Mouse (Mus musculus): ENCODE results near the gene Atp5h. TPM values are rescaled to one million over a fixed set of nuclear protein-coding genes. Genes with fewer than 3 reads are reported as not detected.
"Not testable (repeated sequence)": the region's sequence is repeated elsewhere in the genome, so short reads cannot be mapped to it uniquely, and the experiment has no call there.

The Atp5h gene
- total and polyA plus RNA-seq, 2 experiments from 2014 or later, result 1,040 to 4,106 TPM

DNA sequence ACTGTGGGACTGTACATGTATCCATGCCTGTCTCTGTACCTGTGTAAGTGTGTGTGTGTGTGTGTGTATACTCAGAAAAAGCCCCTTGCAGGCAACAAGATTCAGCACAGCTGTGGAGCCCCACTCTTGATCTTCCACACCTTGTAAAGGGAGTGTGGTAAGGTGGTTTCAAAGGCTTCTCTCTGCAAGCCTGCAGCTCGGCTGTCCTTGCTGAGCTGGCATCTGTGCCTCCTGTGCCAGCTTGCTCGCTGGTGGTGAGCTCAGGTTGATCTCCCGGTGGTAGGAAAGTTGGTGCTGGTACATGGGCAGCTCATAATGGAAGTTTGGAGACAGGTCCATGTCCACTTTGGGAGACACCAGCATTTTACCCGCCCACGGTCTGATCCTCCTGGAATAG, 42.1 kb upstream of the Atp5h start:
- no peaks in the 10 kb centered on the region for H3K36me3 ChIP-seq (replicated peaks; ENCODE audit: control insufficient read depth, insufficient read depth, low read length)
- 70% methylated on average over 5 of the region's 5 CpGs for WGBS
- DNase-seq (ENCODE audit: low spot score), result no peak
- peak overlapping the region; percentile 25; the same call in 1 of the 2 replicates for H3K4me2 ChIP-seq (ENCODE audit: low read depth, low read length)
- peaks cover 5% of the 10 kb centered on the region; the same call in 1 of the 2 replicates for H3K4me1 ChIP-seq (ENCODE audit: control insufficient read depth, insufficient read depth)
- H3K27ac ChIP-seq (ENCODE audit: low read depth), result no peak overlapping the region
- TF ChIP-seq EP300 (IDR thresholded peaks at IDR 0.05; ENCODE audit: low read depth) (no peak), CTCF (IDR thresholded peaks at IDR 0.05; ENCODE audit: low read depth) (no peak)
- H3K9me3 ChIP-seq (replicated peaks; ENCODE audit: control insufficient read depth, low read length), result no peaks in the 10 kb centered on the region
- no peak for ATAC-seq (ENCODE audit: insufficient read depth, low read depth)
- H3K27me3 ChIP-seq (ENCODE audit: control insufficient read depth, insufficient read depth, low read length), result no peaks in the 10 kb centered on the region
- H3K9ac ChIP-seq (replicated peaks; ENCODE audit: low read depth, low read length), result no peak overlapping the region
- H3K4me3 ChIP-seq (ENCODE audit: low read depth, low read length), result no peak overlapping the region; the same call in 1 of the 2 replicates

DNA sequence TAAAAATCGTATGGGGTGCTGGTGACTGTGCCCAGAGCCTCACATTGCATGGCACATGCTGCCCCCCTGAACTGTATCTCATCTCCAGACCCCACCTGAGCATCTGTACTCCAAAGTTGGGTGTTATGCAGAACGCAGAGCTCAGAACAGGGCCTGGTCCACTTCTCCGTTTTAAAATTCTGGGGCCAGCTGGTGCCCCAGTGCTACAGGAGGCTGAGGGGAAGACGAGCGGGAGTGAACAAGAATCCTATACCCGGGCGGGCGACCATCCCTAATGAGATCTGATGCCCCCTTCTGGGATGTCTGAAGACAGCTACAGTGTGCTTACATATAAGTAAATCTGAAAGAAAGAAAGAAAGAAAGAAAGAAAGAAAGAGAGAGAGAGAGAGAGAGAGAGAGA, 41.2 kb upstream of the Atp5h start:
- H3K27ac ChIP-seq (ENCODE audit: low read depth), result no peak overlapping the region
- H3K4me1 ChIP-seq (ENCODE audit: control insufficient read depth, insufficient read depth), result peaks cover 5% of the 10 kb centered on the region; the same call in 1 of the 2 replicates
- H3K9ac ChIP-seq (replicated peaks; ENCODE audit: low read depth, low read length), result no peak overlapping the region
- no peaks in the 10 kb centered on the region for H3K27me3 ChIP-seq (ENCODE audit: control insufficient read depth, insufficient read depth, low read length)
- TF ChIP-seq CTCF (IDR thresholded peaks at IDR 0.05; ENCODE audit: low read depth) (no peak), EP300 (IDR thresholded peaks at IDR 0.05; ENCODE audit: low read depth) (no peak)
- H3K9me3 ChIP-seq (replicated peaks; ENCODE audit: control insufficient read depth, low read length), result no peaks in the 10 kb centered on the region
- no peak overlapping the region for H3K4me3 ChIP-seq (ENCODE audit: low read depth, low read length)
- 31% methylated on average over 8 of the region's 8 CpGs for WGBS
- H3K4me2 ChIP-seq (ENCODE audit: low read depth, low read length), result no peak overlapping the region
- DNase-seq (ENCODE audit: low spot score) (no peak), ATAC-seq (ENCODE audit: insufficient read depth, low read depth) (no peak)
- H3K36me3 ChIP-seq (replicated peaks; ENCODE audit: control insufficient read depth, insufficient read depth, low read length), result no peaks in the 10 kb centered on the region

DNA sequence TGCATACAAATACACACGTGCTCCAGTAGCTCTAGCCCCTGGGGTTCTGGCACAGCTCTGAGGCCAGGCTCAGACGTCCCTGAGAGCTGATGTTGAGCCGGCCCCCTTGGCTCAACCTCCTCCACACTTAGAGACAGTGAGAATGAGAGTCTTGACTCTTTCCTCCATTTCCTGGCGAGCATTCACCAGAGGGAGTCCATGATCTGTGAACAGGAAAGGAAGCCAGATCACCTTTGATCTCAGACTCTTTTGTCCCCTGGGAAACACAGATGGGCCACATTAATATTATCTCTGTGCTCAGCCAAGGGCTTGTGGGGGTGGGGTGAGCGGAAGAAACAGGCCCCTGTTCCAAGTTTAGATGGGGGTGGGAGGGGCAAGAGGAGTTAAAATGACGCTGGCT, 37.6 kb upstream of the Atp5h start:
- no peaks in the 10 kb centered on the region for H3K27me3 ChIP-seq (ENCODE audit: control insufficient read depth, insufficient read depth, low read length)
- no peak overlapping the region for H3K4me3 ChIP-seq (ENCODE audit: low read depth, low read length)
- 22% methylated on average over 6 of the region's 6 CpGs for WGBS
- H3K9ac ChIP-seq (replicated peaks; ENCODE audit: low read depth, low read length), result no peak overlapping the region
- no peaks in the 10 kb centered on the region for H3K9me3 ChIP-seq (replicated peaks; ENCODE audit: control insufficient read depth, low read length)
- TF ChIP-seq EP300 (IDR thresholded peaks at IDR 0.05; ENCODE audit: low read depth), result no peak
- no peak for TF ChIP-seq CTCF (IDR thresholded peaks at IDR 0.05; ENCODE audit: low read depth)
- no peak overlapping the region for H3K4me2 ChIP-seq (ENCODE audit: low read depth, low read length)
- ATAC-seq (ENCODE audit: insufficient read depth, low read depth) (no peak), DNase-seq (ENCODE audit: low spot score) (no peak)
- H3K4me1 ChIP-seq (ENCODE audit: control insufficient read depth, insufficient read depth), result peaks cover 5% of the 10 kb centered on the region; the same call in 1 of the 2 replicates
- no peak overlapping the region for H3K27ac ChIP-seq (ENCODE audit: low read depth)
- no peaks in the 10 kb centered on the region for H3K36me3 ChIP-seq (replicated peaks; ENCODE audit: control insufficient read depth, insufficient read depth, low read length)

DNA sequence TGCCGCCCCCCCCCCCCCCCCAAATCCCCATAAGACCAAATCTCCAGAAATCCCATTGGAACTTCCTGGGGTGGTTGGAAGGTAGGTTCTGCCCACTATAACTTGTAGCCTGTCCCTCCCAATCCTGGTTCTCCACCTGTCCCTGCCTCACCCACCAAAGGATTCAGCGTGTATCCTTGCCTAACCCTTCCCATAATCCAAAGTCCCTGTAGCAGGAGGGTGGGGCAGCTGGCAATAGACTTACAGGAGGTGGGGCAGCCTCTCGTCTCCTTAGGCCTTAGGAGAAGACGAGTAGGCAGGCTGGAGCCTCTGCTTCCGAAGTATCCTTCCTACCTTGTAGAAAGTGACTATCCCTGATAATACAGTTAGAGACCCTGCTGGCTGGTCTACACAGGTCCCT, 36.4 kb upstream of the Atp5h start:
- ATAC-seq (ENCODE audit: insufficient read depth, low read depth) (no peak), DNase-seq (ENCODE audit: low spot score) (no peak)
- 79% methylated on average over 5 of the region's 5 CpGs for WGBS
- no peak overlapping the region for H3K4me3 ChIP-seq (ENCODE audit: low read depth, low read length)
- no peaks in the 10 kb centered on the region for H3K27me3 ChIP-seq (ENCODE audit: control insufficient read depth, insufficient read depth, low read length)
- no peak overlapping the region for H3K9ac ChIP-seq (replicated peaks; ENCODE audit: low read depth, low read length)
- no peaks in the 10 kb centered on the region for H3K9me3 ChIP-seq (replicated peaks; ENCODE audit: control insufficient read depth, low read length)
- no peak for TF ChIP-seq EP300 (IDR thresholded peaks at IDR 0.05; ENCODE audit: low read depth)
- TF ChIP-seq CTCF (IDR thresholded peaks at IDR 0.05; ENCODE audit: low read depth), result no peak
- H3K36me3 ChIP-seq (replicated peaks; ENCODE audit: control insufficient read depth, insufficient read depth, low read length), result no peaks in the 10 kb centered on the region
- H3K27ac ChIP-seq (ENCODE audit: low read depth), result no peak overlapping the region
- no peak overlapping the region for H3K4me2 ChIP-seq (ENCODE audit: low read depth, low read length)
- H3K4me1 ChIP-seq (ENCODE audit: control insufficient read depth, insufficient read depth), result peaks cover 5% of the 10 kb centered on the region; the same call in 1 of the 2 replicates

DNA sequence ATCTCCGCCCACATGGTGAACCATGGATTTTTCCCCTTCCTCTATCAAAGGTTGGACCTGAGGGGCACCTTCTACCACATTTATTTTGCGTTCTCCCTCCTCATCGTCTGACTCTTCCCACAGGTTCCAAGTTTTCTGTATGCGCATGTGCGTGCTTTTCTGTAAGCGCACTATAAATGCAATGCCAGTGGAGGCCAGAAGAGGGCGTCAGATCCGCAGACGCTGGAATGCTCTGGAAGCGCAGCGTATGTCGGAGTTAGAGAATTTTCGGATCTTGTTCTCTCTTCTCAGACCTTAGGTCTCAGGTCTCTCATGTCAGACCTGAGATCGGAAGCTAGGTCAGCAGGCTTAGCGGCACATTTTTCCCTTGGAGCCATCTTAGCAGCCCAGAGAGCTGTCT, 35.9 kb upstream of the Atp5h start:
- no peak for DNase-seq (ENCODE audit: low spot score)
- H3K9ac ChIP-seq (replicated peaks; ENCODE audit: low read depth, low read length), result no peak overlapping the region
- no peak overlapping the region for H3K4me2 ChIP-seq (ENCODE audit: low read depth, low read length)
- no peaks in the 10 kb centered on the region for H3K36me3 ChIP-seq (replicated peaks; ENCODE audit: control insufficient read depth, insufficient read depth, low read length)
- no peak for ATAC-seq (ENCODE audit: insufficient read depth, low read depth)
- WGBS, result 87% methylated on average over 15 of the region's 15 CpGs
- H3K27ac ChIP-seq (ENCODE audit: low read depth), result no peak overlapping the region
- no peaks in the 10 kb centered on the region for H3K9me3 ChIP-seq (replicated peaks; ENCODE audit: control insufficient read depth, low read length)
- H3K4me3 ChIP-seq (ENCODE audit: low read depth, low read length), result no peak overlapping the region
- H3K27me3 ChIP-seq (ENCODE audit: control insufficient read depth, insufficient read depth, low read length), result no peaks in the 10 kb centered on the region
- no peak for TF ChIP-seq CTCF (IDR thresholded peaks at IDR 0.05; ENCODE audit: low read depth)
- TF ChIP-seq EP300 (IDR thresholded peaks at IDR 0.05; ENCODE audit: low read depth), result no peak
- H3K4me1 ChIP-seq (ENCODE audit: control insufficient read depth, insufficient read depth), result peaks cover 5% of the 10 kb centered on the region; the same call in 1 of the 2 replicates

DNA sequence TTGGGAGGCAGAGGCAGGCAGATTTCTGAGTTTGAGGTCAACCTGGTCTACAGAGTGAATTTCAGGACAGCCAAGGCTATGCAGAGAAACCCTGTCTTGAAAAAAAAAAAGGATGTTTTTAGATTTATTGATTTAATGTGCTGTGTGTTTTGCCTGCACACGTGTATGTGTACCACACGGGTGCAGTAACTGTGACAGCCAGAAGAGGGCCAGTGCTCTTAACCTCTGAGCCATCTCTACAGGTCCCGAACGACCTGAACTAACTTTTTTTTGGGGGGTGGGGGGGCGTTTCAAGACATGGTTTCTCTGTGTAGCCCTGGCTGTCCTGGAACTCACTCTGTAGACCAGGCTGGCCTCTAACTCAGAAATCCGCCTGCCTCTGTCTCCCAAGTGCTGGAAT, 35.1 kb upstream of the Atp5h start:
- H3K4me3 ChIP-seq (ENCODE audit: low read depth, low read length); ATAC-seq (ENCODE audit: insufficient read depth, low read depth); H3K9ac ChIP-seq (replicated peaks; ENCODE audit: low read depth, low read length); H3K36me3 ChIP-seq (replicated peaks; ENCODE audit: control insufficient read depth, insufficient read depth, low read length); H3K4me1 ChIP-seq (ENCODE audit: control insufficient read depth, insufficient read depth); H3K4me2 ChIP-seq (ENCODE audit: low read depth, low read length); H3K27me3 ChIP-seq (ENCODE audit: control insufficient read depth, insufficient read depth, low read length); DNase-seq (ENCODE audit: low spot score); H3K9me3 ChIP-seq (replicated peaks; ENCODE audit: control insufficient read depth, low read length); H3K27ac ChIP-seq (ENCODE audit: low read depth): not testable (repeated sequence)
- 83% methylated on average over 6 of the region's 6 CpGs for WGBS
